8 mouse cellular contexts compared by ENCODE assay signal in the genomic region with DNA sequence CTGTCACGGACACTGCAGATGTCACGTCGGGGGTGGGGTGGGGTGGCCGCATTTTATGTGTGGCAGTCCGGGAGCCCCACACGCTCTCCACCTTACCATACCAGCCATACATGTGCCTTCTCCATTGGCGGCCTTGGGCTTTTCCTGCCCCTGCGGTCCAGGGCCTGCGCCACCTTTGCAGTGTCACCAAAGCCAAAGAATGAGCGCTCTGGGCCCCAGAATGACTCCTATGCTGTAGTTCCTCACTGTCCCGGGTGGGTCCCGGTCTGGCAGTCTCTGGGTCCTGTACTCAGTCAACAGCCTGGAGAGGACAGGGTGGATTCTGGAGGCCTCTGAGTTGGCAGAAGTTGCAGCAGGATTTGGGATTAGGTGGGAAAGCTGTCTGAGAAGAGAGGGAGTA. TPM values are rescaled to one million over a fixed set of nuclear protein-coding genes. Genes with fewer than 3 reads are reported as not detected.
A peak's percentile ranks its signal among the peaks of the same experiment; 100 is the strongest.
DNase-seq lines count a peak whose midpoint lies in the region; ATAC-seq lines count a peak whose summit lies in the region.

A gene (minus strand): TSS at position 155 of the 400 bp plus-strand sequence.

- 25% methylated on average over 12 of the region's 12 CpGs for WGBS in kidney, embryonic 16.5 days
- WGBS in embryonic facial prominence, embryonic 12.5 days = 12% methylated on average over 12 of the region's 12 CpGs
- 25% methylated on average over 12 of the region's 12 CpGs for WGBS in intestine, embryonic 16.5 days
- 17% methylated on average over 12 of the region's 12 CpGs for WGBS in midbrain, embryonic 13.5 days

- H3K27me3 ChIP-seq in kidney, embryonic 16.5 days (ENCODE audit: insufficient read depth, low read length) = peaks cover 55% of the 10 kb centered on the region
- peaks cover 60% of the 10 kb centered on the region for H3K27me3 ChIP-seq in embryonic facial prominence, embryonic 12.5 days
- H3K27me3 ChIP-seq in intestine, embryonic 16.5 days (replicated peaks; ENCODE audit: control insufficient read depth, insufficient read depth, low read length) = peaks cover 40% of the 10 kb centered on the region
- peaks cover 62% of the 10 kb centered on the region for H3K27me3 ChIP-seq in midbrain, embryonic 13.5 days

- no peaks in the 10 kb centered on the region for H3K36me3 ChIP-seq in kidney, embryonic 16.5 days (ENCODE audit: insufficient read depth, low read length)
- no peaks in the 10 kb centered on the region for H3K36me3 ChIP-seq in embryonic facial prominence, embryonic 12.5 days
- H3K36me3 ChIP-seq in intestine, embryonic 16.5 days (ENCODE audit: control insufficient read depth, insufficient read depth, low read length) = no peaks in the 10 kb centered on the region
- no peaks in the 10 kb centered on the region for H3K36me3 ChIP-seq in midbrain, embryonic 13.5 days

- DNase-seq in kidney, adult 11 months = no peak
- no peak for DNase-seq in retina, postnatal 1 day
- DNase-seq in kidney, postnatal 4 days = no peak
- DNase-seq in gastrocnemius, postnatal 10 days = no peak

- peak within 1 kb of the TSS; percentile 96 for H3K4me2 ChIP-seq in kidney, embryonic 16.5 days (replicated peaks; ENCODE audit: low read depth, low read length)
- peak within 1 kb of the TSS; percentile 82 for H3K4me2 ChIP-seq in embryonic facial prominence, embryonic 12.5 days (replicated peaks)
- H3K4me2 ChIP-seq in intestine, embryonic 16.5 days (ENCODE audit: low read depth, low read length) = peak within 1 kb of the TSS; percentile 97
- H3K4me2 ChIP-seq in midbrain, embryonic 13.5 days (replicated peaks) = peak within 1 kb of the TSS; percentile 81

- H3K9me3 ChIP-seq in kidney, embryonic 16.5 days (ENCODE audit: low read length) = no peaks in the 10 kb centered on the region
- no peaks in the 10 kb centered on the region for H3K9me3 ChIP-seq in embryonic facial prominence, embryonic 12.5 days
- no peaks in the 10 kb centered on the region for H3K9me3 ChIP-seq in intestine, embryonic 16.5 days (ENCODE audit: control insufficient read depth, low read length)
- H3K9me3 ChIP-seq in midbrain, embryonic 13.5 days = no peaks in the 10 kb centered on the region

- 0 out of 2 replicates have a peak, but pooled peaks have one; percentile 17 for ATAC-seq in kidney, embryonic 16.5 days (ENCODE audit: low FRiP score, low TSS enrichment)
- no peak for ATAC-seq in embryonic facial prominence, embryonic 12.5 days (ENCODE audit: insufficient number of reproducible peaks, insufficient read depth, low FRiP score, low TSS enrichment)
- peak; percentile 10; the same call in 1 of the 2 replicates for ATAC-seq in intestine, embryonic 16.5 days
- ATAC-seq in midbrain, embryonic 13.5 days = peak; percentile 43

- H3K27ac ChIP-seq in kidney, embryonic 16.5 days (ENCODE audit: low read length) = no peak within 1 kb of the TSS
- H3K27ac ChIP-seq in embryonic facial prominence, embryonic 12.5 days = no peak within 1 kb of the TSS
- H3K27ac ChIP-seq in intestine, embryonic 16.5 days (ENCODE audit: low read length) = no peak within 1 kb of the TSS
- H3K27ac ChIP-seq in midbrain, embryonic 13.5 days = no peak within 1 kb of the TSS

- peak within 1 kb of the TSS; percentile 54 for H3K9ac ChIP-seq in kidney, embryonic 16.5 days (replicated peaks; ENCODE audit: low read length)
- peak within 1 kb of the TSS; percentile 44; the same call in 1 of the 2 replicates for H3K9ac ChIP-seq in embryonic facial prominence, embryonic 12.5 days
- H3K9ac ChIP-seq in intestine, embryonic 16.5 days (ENCODE audit: low read depth, low read length) = peak within 1 kb of the TSS; percentile 63
- H3K9ac ChIP-seq in midbrain, embryonic 13.5 days (replicated peaks) = peak within 1 kb of the TSS; percentile 61

- H3K4me1 ChIP-seq in kidney, embryonic 16.5 days (ENCODE audit: insufficient read depth, low read length) = peaks cover 17% of the 10 kb centered on the region
- peaks cover 8% of the 10 kb centered on the region; the same call in 1 of the 2 replicates for H3K4me1 ChIP-seq in embryonic facial prominence, embryonic 12.5 days
- peaks cover 19% of the 10 kb centered on the region for H3K4me1 ChIP-seq in intestine, embryonic 16.5 days (ENCODE audit: control insufficient read depth, insufficient read depth, low read length)
- peaks cover 24% of the 10 kb centered on the region for H3K4me1 ChIP-seq in midbrain, embryonic 13.5 days (replicated peaks)

- peak within 1 kb of the TSS; percentile 58 for H3K4me3 ChIP-seq in kidney, embryonic 16.5 days (ENCODE audit: low read length)
- H3K4me3 ChIP-seq in embryonic facial prominence, embryonic 12.5 days = peak within 1 kb of the TSS; percentile 45
- peak within 1 kb of the TSS; percentile 62 for H3K4me3 ChIP-seq in intestine, embryonic 16.5 days (ENCODE audit: low read length)
- peak within 1 kb of the TSS; percentile 49 for H3K4me3 ChIP-seq in midbrain, embryonic 13.5 days (replicated peaks)

RNA-seq across cellular contexts. Expression of the gene that starts here (rescaled TPM):
- polyA plus RNA-seq in kidney, embryonic 16.5 days (2015; fragmentation: Nextera tagmentation; extraction: Ambion mirVana) = 1.5 and 2.9 TPM in 2 replicates
- polyA plus RNA-seq in embryonic facial prominence, embryonic 12.5 days (2016; fragmentation: Nextera tagmentation; extraction: Ambion mirVana) = 1.4 and 2.0 TPM in 2 replicates
- 6.1 and 6.4 TPM in 2 replicates for polyA plus RNA-seq in intestine, embryonic 16.5 days (2015; fragmentation: Nextera tagmentation; extraction: Ambion mirVana)
- polyA plus RNA-seq in midbrain, embryonic 13.5 days (2015; fragmentation: Nextera tagmentation; extraction: Ambion mirVana) = 2.6 and 3.9 TPM in 2 replicates
- total RNA-seq in gastrocnemius, postnatal 10 days (2021) = under 1 TPM; 0.23 to 0.35 TPM
